Mouse (Mus musculus): ENCODE measurements around the gene Pigc. TPM values are rescaled to one million over a fixed set of nuclear protein-coding genes. Genes with fewer than 3 reads are reported as not detected.

The Pigc gene
- polyA plus RNA-seq, 1 experiment from 2014 or later, result 25.8 TPM

DNA sequence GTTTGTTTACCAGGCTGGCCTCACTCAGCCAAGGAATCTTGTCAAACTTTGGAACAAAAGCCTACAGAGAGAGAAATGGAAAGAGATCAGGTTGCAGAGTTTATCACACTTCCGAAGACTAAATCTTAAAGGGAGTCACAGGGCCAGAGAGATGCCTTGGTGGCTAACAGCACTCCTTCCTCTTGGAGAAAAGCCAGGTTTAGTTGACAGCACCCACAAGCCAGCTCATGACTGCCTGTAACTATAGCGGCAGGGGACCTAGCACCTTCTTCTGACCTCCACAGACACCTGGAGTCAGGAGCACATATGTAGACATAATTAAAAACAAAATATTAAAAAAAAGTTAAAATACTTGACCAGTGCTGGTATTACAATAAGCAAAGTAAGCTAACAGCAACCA is 1.1 kb upstream of the Pigc start:
- no peak for ATAC-seq (replicated peaks; ENCODE audit: insufficient number of reproducible peaks, low FRiP score, low TSS enrichment)
- Histone ChIP-seq H3K27me3 (ENCODE audit: control insufficient read depth, insufficient read depth, low read length) (no peaks in the 10 kb centered on the region), H3K9me3 (replicated peaks; ENCODE audit: control insufficient read depth, low read length) (no peaks in the 10 kb centered on the region), H3K4me2 (no peak overlapping the region), H3K27ac (ENCODE audit: low read depth, low read length) (no peak overlapping the region), H3K9ac (ENCODE audit: low read depth, low read length) (no peak overlapping the region), H3K4me1 (ENCODE audit: control insufficient read depth, insufficient read depth, low read length) (0 out of 2 replicates have a peak, but pooled peaks cover 7% of the 10 kb centered on the region), H3K4me3 (ENCODE audit: low read depth, low read length) (no peak overlapping the region), H3K36me3 (ENCODE audit: control insufficient read depth, insufficient read depth, low read length) (no peaks in the 10 kb centered on the region)
- 58% methylated on average over 2 of the region's 2 CpGs for WGBS (ENCODE audit: insufficient replicate concordance)

GRCm38 (mm10) chr1:161970874-161971273 is 1.9 kb downstream of the Pigc start:
- Histone ChIP-seq H3K9ac (ENCODE audit: low read depth, low read length) (no peak overlapping the region), H3K9me3 (replicated peaks; ENCODE audit: control insufficient read depth, low read length) (no peaks in the 10 kb centered on the region), H3K4me1 (ENCODE audit: control insufficient read depth, insufficient read depth, low read length) (peaks cover 12% of the 10 kb centered on the region; the same call in 1 of the 2 replicates), H3K27me3 (ENCODE audit: control insufficient read depth, insufficient read depth, low read length) (no peaks in the 10 kb centered on the region), H3K4me2 (no peak overlapping the region), H3K27ac (ENCODE audit: low read depth, low read length) (no peak overlapping the region), H3K36me3 (ENCODE audit: control insufficient read depth, insufficient read depth, low read length) (no peaks in the 10 kb centered on the region), H3K4me3 (ENCODE audit: low read depth, low read length) (no peak overlapping the region)
- no peak for ATAC-seq (replicated peaks; ENCODE audit: insufficient number of reproducible peaks, low FRiP score, low TSS enrichment)
- 96% methylated on average over 9 of the region's 9 CpGs for WGBS (ENCODE audit: insufficient replicate concordance)

DNA sequence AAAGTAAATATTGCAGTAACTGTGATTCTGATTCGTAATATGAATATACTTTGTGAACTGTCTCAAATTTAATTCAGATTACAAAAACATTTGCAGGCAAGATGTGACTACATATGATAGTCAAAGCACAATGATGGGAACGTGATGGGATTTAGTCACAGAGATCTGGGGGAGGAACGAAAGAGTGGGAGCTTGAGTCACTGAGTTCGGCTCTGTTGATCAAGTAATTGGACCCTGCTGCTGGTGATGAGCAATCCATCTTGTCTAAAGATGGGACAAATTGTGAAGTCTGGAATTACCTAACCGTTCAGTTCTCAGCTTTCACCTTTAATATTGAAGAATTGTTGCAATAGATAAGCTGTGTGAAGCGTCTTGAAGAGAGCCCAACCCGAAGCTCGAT is 3.2 kb downstream of the Pigc start:
- ATAC-seq (replicated peaks; ENCODE audit: insufficient number of reproducible peaks, low FRiP score, low TSS enrichment), result no peak
- Histone ChIP-seq H3K36me3 (ENCODE audit: control insufficient read depth, insufficient read depth, low read length) (no peaks in the 10 kb centered on the region), H3K4me1 (ENCODE audit: control insufficient read depth, insufficient read depth, low read length) (peaks cover 14% of the 10 kb centered on the region; the same call in 1 of the 2 replicates), H3K9ac (ENCODE audit: low read depth, low read length) (no peak overlapping the region), H3K4me3 (ENCODE audit: low read depth, low read length) (no peak overlapping the region), H3K4me2 (no peak overlapping the region), H3K27ac (ENCODE audit: low read depth, low read length) (no peak overlapping the region), H3K9me3 (replicated peaks; ENCODE audit: control insufficient read depth, low read length) (no peaks in the 10 kb centered on the region), H3K27me3 (ENCODE audit: control insufficient read depth, insufficient read depth, low read length) (no peaks in the 10 kb centered on the region)
- 87% methylated on average over 8 of the region's 8 CpGs for WGBS (ENCODE audit: insufficient replicate concordance)

- Histone ChIP-seq H3K4me1 (ENCODE audit: control insufficient read depth, insufficient read depth, low read length) (peaks cover 6% of the 10 kb centered on the region; the same call in 1 of the 2 replicates), H3K4me3 (ENCODE audit: low read depth, low read length) (no peak overlapping the region), H3K9me3 (replicated peaks; ENCODE audit: control insufficient read depth, low read length) (no peaks in the 10 kb centered on the region), H3K36me3 (ENCODE audit: control insufficient read depth, insufficient read depth, low read length) (no peaks in the 10 kb centered on the region), H3K27ac (ENCODE audit: low read depth, low read length) (no peak overlapping the region), H3K9ac (ENCODE audit: low read depth, low read length) (peak overlapping the region; percentile 39; the same call in 1 of the 2 replicates), H3K27me3 (ENCODE audit: control insufficient read depth, insufficient read depth, low read length) (no peaks in the 10 kb centered on the region), H3K4me2 (peak overlapping the region; percentile 29; the same call in 1 of the 2 replicates)
- ATAC-seq (replicated peaks; ENCODE audit: insufficient number of reproducible peaks, low FRiP score, low TSS enrichment), result 0 out of 2 replicates have a peak, but pooled peaks have one; percentile 35
- 41% methylated on average over 16 of the region's 16 CpGs for WGBS (ENCODE audit: insufficient replicate concordance)
Observed at GRCm38 (mm10) chr1:161976255-161977182, 7.5 kb downstream of the Pigc start.

- no peaks in the 10 kb centered on the region for H3K36me3 ChIP-seq (ENCODE audit: control insufficient read depth, insufficient read depth, low read length)
- WGBS (ENCODE audit: insufficient replicate concordance), result 76% methylated on average over 4 of the region's 4 CpGs
Observed at GRCm38 (mm10) chr1:161977331-161977730, 8.3 kb downstream of the Pigc start.

GRCm38 (mm10) chr1:161978173-161978700 is 9.3 kb downstream of the Pigc start:
- 76% methylated on average over 5 of the region's 5 CpGs for WGBS (ENCODE audit: insufficient replicate concordance)
- Histone ChIP-seq H3K27ac (ENCODE audit: low read depth, low read length) (no peak overlapping the region), H3K9me3 (replicated peaks; ENCODE audit: control insufficient read depth, low read length) (no peaks in the 10 kb centered on the region), H3K27me3 (ENCODE audit: control insufficient read depth, insufficient read depth, low read length) (no peaks in the 10 kb centered on the region), H3K4me2 (no peak overlapping the region), H3K9ac (ENCODE audit: low read depth, low read length) (no peak overlapping the region), H3K4me1 (ENCODE audit: control insufficient read depth, insufficient read depth, low read length) (peaks cover 6% of the 10 kb centered on the region; the same call in 1 of the 2 replicates), H3K36me3 (ENCODE audit: control insufficient read depth, insufficient read depth, low read length) (no peaks in the 10 kb centered on the region), H3K4me3 (ENCODE audit: low read depth, low read length) (no peak overlapping the region)
- no peak for ATAC-seq (replicated peaks; ENCODE audit: insufficient number of reproducible peaks, low FRiP score, low TSS enrichment)

More at GRCm38 (mm10) chr1:161977331-161977730, 8.3 kb downstream of the Pigc start:
- no peak overlapping the region for H3K4me2 ChIP-seq
- ATAC-seq (replicated peaks; ENCODE audit: insufficient number of reproducible peaks, low FRiP score, low TSS enrichment), result no peak
- H3K27me3 ChIP-seq (ENCODE audit: control insufficient read depth, insufficient read depth, low read length), result no peaks in the 10 kb centered on the region
- H3K9me3 ChIP-seq (replicated peaks; ENCODE audit: control insufficient read depth, low read length), result no peaks in the 10 kb centered on the region
- no peak overlapping the region for H3K4me3 ChIP-seq (ENCODE audit: low read depth, low read length)
- H3K9ac ChIP-seq (ENCODE audit: low read depth, low read length), result no peak overlapping the region
- H3K4me1 ChIP-seq (ENCODE audit: control insufficient read depth, insufficient read depth, low read length), result peaks cover 6% of the 10 kb centered on the region; the same call in 1 of the 2 replicates
- no peak overlapping the region for H3K27ac ChIP-seq (ENCODE audit: low read depth, low read length)

DNA sequence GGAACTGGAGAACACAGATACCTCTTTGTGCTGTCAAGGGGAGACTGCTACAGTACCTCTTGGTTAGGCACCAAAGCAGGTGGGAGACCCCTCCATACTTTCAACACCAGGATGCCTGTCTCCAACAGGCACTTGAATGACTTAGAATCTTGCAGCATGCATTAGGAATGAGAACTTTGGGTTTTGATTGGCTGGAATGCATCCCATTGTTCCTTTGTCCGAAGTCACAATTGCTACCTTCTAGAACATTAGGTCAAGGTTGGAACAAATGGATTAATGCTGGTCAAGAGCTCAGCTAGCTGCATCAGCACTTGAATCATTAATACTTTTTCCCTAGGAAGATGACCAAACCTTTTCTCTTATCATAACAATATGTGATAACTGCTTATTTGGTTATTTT is 10.6 kb downstream of the Pigc start, which contains the start of gene 4930558K02Rik:
Gene 4930558K02Rik (minus strand): TSS at position 101 of the 400 bp plus-strand sequence.
- Histone ChIP-seq H3K9me3 (replicated peaks; ENCODE audit: control insufficient read depth, low read length) (no peaks in the 10 kb centered on the region), H3K27ac (ENCODE audit: low read depth, low read length) (no peak within 1 kb of the TSS), H3K36me3 (ENCODE audit: control insufficient read depth, insufficient read depth, low read length) (no peaks in the 10 kb centered on the region), H3K4me1 (ENCODE audit: control insufficient read depth, insufficient read depth, low read length) (0 out of 2 replicates have a peak, but pooled peaks cover 2% of the 10 kb centered on the region), H3K27me3 (ENCODE audit: control insufficient read depth, insufficient read depth, low read length) (no peaks in the 10 kb centered on the region), H3K4me3 (ENCODE audit: low read depth, low read length) (no peak within 1 kb of the TSS), H3K9ac (ENCODE audit: low read depth, low read length) (no peak within 1 kb of the TSS), H3K4me2 (no peak within 1 kb of the TSS)
- no peak for ATAC-seq (replicated peaks; ENCODE audit: insufficient number of reproducible peaks, low FRiP score, low TSS enrichment)
- WGBS (ENCODE audit: insufficient replicate concordance), result 76% methylated on average over 1 of the region's 1 CpGs

- 0 out of 2 replicates have a peak, but pooled peaks cover 2% of the 10 kb centered on the region for H3K4me1 ChIP-seq (ENCODE audit: control insufficient read depth, insufficient read depth, low read length)
- no peak overlapping the region for H3K4me2 ChIP-seq
- no peak for ATAC-seq (replicated peaks; ENCODE audit: insufficient number of reproducible peaks, low FRiP score, low TSS enrichment)
- no peaks in the 10 kb centered on the region for H3K27me3 ChIP-seq (ENCODE audit: control insufficient read depth, insufficient read depth, low read length)
- no peak overlapping the region for H3K9ac ChIP-seq (ENCODE audit: low read depth, low read length)
- no peak overlapping the region for H3K4me3 ChIP-seq (ENCODE audit: low read depth, low read length)
- H3K27ac ChIP-seq (ENCODE audit: low read depth, low read length), result no peak overlapping the region
- H3K36me3 ChIP-seq (ENCODE audit: control insufficient read depth, insufficient read depth, low read length), result no peaks in the 10 kb centered on the region
- H3K9me3 ChIP-seq (replicated peaks; ENCODE audit: control insufficient read depth, low read length), result no peaks in the 10 kb centered on the region
- WGBS (ENCODE audit: insufficient replicate concordance), result 78% methylated on average over 2 of the region's 2 CpGs
Observed at GRCm38 (mm10) chr1:161980046-161980445, 11.1 kb downstream of the Pigc start.
